ENCODE assay signal across 26 mouse cellular contexts in the genomic region with DNA sequence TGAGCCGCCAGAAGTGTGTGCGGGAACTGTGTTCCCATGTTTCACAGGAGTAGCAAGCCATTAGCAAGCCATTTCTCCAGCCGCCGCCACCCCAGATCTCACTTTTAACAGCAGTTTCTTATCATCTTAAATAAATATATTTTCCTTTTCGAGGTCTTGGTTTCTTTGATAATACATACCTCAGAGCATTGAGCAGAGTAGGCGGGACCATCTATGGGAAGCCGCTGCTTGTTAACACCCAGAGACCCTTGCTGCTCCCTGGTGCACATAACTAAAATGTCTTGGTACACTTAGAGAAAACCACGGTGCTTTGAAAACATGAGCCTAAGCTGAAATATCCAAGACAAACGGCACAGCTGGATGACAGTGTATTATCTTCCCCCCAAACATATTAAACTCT.
"Had no signal": no experiment of that assay in that cellular context is flagged by ENCODE, and none has a peak within 500 bp of the region (broad histone marks: within the 10 kb centered on the region; RNA-seq: fewer than 3 reads in every experiment).

No protein-coding gene starts in this region.

- H3K9ac ChIP-seq: heart, embryonic 12.5 days; hindbrain, embryonic 12.5 days; hindbrain, embryonic 14.5 days; intestine, embryonic 15.5 days; kidney, embryonic 15.5 days; limb, embryonic 12.5 days had no signal

- H3K9me3 ChIP-seq: heart, embryonic 10.5 days; heart, embryonic 12.5 days; hindbrain, embryonic 10.5 days; hindbrain, embryonic 12.5 days; intestine, embryonic 15.5 days; kidney, embryonic 15.5 days; limb, embryonic 10.5 days; limb, embryonic 12.5 days had no signal

- DNase-seq: gastrocnemius, adult 2 months; gastrocnemius, postnatal 10 days; gastrocnemius, postnatal 25 days; heart, adult 2 months; heart, postnatal 10 days; heart, postnatal 4 days; kidney, adult 18-20 months; kidney, adult 8-10 months; kidney, postnatal 14 days; kidney, postnatal 36 days; liver had no signal

- H3K36me3 ChIP-seq: heart, embryonic 10.5 days; heart, embryonic 12.5 days; hindbrain, embryonic 10.5 days; hindbrain, embryonic 12.5 days; intestine, embryonic 15.5 days; kidney, embryonic 15.5 days; limb, embryonic 10.5 days; limb, embryonic 12.5 days had no signal

- ATAC-seq: hindbrain, embryonic 16.5 days; inflammation-experienced regulatory T-cells, adult 6 months; intestine, embryonic 15.5 days; intestine, postnatal 0 days had no signal

- H3K4me2 ChIP-seq: heart, embryonic 12.5 days; hindbrain, embryonic 12.5 days; hindbrain, embryonic 14.5 days; intestine, embryonic 15.5 days; kidney, embryonic 15.5 days; limb, embryonic 12.5 days; liver, embryonic 11.5 days had no signal

- H3K27ac ChIP-seq: gastrocnemius, adult 2 months; heart, adult 2 months; heart, embryonic 10.5 days; hindbrain, embryonic 10.5 days; hindbrain, embryonic 12.5 days; hindbrain, embryonic 14.5 days; intestine, embryonic 15.5 days; kidney, embryonic 15.5 days; kidney, postnatal 0 days; left cerebral cortex, adult 2 months; limb, embryonic 10.5 days; limb, embryonic 12.5 days had no signal

- H3K27me3 ChIP-seq: heart, embryonic 12.5 days; hindbrain, embryonic 12.5 days; intestine, embryonic 15.5 days; kidney, embryonic 15.5 days had no signal

- H3K4me3 ChIP-seq: gastrocnemius, adult 2 months; heart, adult 2 months; heart, embryonic 10.5 days; heart, embryonic 12.5 days; hindbrain, embryonic 10.5 days; hindbrain, embryonic 12.5 days; intestine, embryonic 15.5 days; kidney, embryonic 15.5 days; left cerebral cortex, adult 2 months; limb, embryonic 10.5 days; limb, embryonic 12.5 days had no signal
